Mouse (Mus musculus) cerebellum, adult 2 months (tissue): ENCODE results near the gene Zcchc10.

ENCODE experiments used
- CTCF ChIP-seq: fragments of 200-500 bp; IDR thresholded peaks from 2 replicates; pipeline ENCODE4 v1.5.1; 2011; ENCODE audit warnings: low read depth, mild to moderate bottlenecking, control low read depth, low read length, moderate library complexity, borderline replicate concordance; ENCODE audit not compliant: insufficient read depth
- POLR2A ChIP-seq: fragments of 200-500 bp; IDR thresholded peaks from 2 replicates; pipeline ENCODE4 v1.6.1; 2011; ENCODE audit warnings: low read length, control low read depth, borderline replicate concordance; ENCODE audit not compliant: insufficient read depth

DNA sequence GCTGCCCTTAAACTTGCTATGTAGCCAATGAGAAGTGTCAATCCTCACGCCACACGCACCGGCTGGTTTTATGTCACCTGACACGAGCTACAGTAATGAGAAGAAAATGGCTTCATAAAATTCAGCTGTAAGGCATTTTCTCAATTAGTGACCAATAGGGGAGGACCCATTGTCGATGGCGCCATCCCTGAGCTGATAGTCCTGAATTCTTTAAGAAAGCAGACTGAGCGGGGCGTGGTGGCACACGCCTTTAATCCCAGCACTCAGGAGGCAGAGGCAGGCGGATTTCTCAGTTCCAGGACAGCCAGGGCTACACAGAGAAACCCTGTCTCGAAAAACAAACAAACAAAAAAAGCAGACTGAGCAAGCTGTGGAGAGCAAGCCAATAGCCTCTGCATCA lies 33.6 kb upstream of the Zcchc10 start:
- TF ChIP-seq CTCF (no peak), POLR2A (no peak)
